12 mouse cellular contexts compared by ENCODE assay signal in genomic region chr3:108294398-108294797, GRCm38 (mm10). TPM values are rescaled to one million over a fixed set of nuclear protein-coding genes. Genes with fewer than 3 reads are reported as not detected.
DNase-seq lines count a peak whose midpoint lies in the region; ATAC-seq lines count a peak whose summit lies in the region.
"Had no signal": no experiment of that assay in that cellular context is flagged by ENCODE, and none has a peak within 500 bp of the region (broad histone marks: within the 10 kb centered on the region; RNA-seq: fewer than 3 reads in every experiment).

No protein-coding gene starts in this region.

- peaks cover 59% of the 10 kb centered on the region for H3K4me1 ChIP-seq in hindbrain, embryonic 12.5 days
- peaks cover 70% of the 10 kb centered on the region for H3K4me1 ChIP-seq in hindbrain, embryonic 13.5 days (replicated peaks)
- peaks cover 47% of the 10 kb centered on the region for H3K4me1 ChIP-seq in limb, embryonic 12.5 days (replicated peaks)
- H3K4me1 ChIP-seq in hindbrain, embryonic 16.5 days (ENCODE audit: control insufficient read depth, insufficient read depth, low read depth, low read length): peaks cover 34% of the 10 kb centered on the region

- 0 out of 2 replicates have a peak overlapping the region, but pooled peaks have one; percentile 24 for H3K9ac ChIP-seq in hindbrain, embryonic 12.5 days
- no peak overlapping the region for H3K9ac ChIP-seq in hindbrain, embryonic 13.5 days
- H3K9ac ChIP-seq in limb, embryonic 12.5 days (replicated peaks): no peak overlapping the region
- H3K9ac ChIP-seq in hindbrain, embryonic 16.5 days (ENCODE audit: low read depth, low read length): no peak overlapping the region

- 58% methylated on average over 2 of the region's 2 CpGs for WGBS in hindbrain, embryonic 12.5 days
- WGBS in hindbrain, embryonic 13.5 days: 57% methylated on average over 2 of the region's 2 CpGs
- 37% methylated on average over 2 of the region's 2 CpGs for WGBS in limb, embryonic 12.5 days
- 48% methylated on average over 2 of the region's 2 CpGs for WGBS in hindbrain, embryonic 16.5 days

- H3K4me3 ChIP-seq in hindbrain, embryonic 12.5 days: no peak overlapping the region
- no peak overlapping the region for H3K4me3 ChIP-seq in hindbrain, embryonic 13.5 days
- no peak overlapping the region for H3K4me3 ChIP-seq in limb, embryonic 12.5 days (replicated peaks)
- no peak overlapping the region for H3K4me3 ChIP-seq in hindbrain, embryonic 16.5 days (ENCODE audit: low read length)

- no peak overlapping the region for H3K4me2 ChIP-seq in hindbrain, embryonic 12.5 days (replicated peaks)
- no peak overlapping the region for H3K4me2 ChIP-seq in hindbrain, embryonic 13.5 days
- H3K4me2 ChIP-seq in limb, embryonic 12.5 days: peak overlapping the region; percentile 15; the same call in 1 of the 2 replicates
- no peak overlapping the region for H3K4me2 ChIP-seq in hindbrain, embryonic 16.5 days (ENCODE audit: low read length)

- DNase-seq in urinary bladder, postnatal 14 days (ENCODE audit: low spot score): peak; percentile 61
- no peak for DNase-seq in urinary bladder, postnatal 4 days (ENCODE audit: low spot score in 2 of 2)
- no peak for DNase-seq in embryo, embryonic 9.5 days (ENCODE audit: extremely low spot score)
- DNase-seq in frontal cortex, postnatal 25 days (ENCODE audit: low spot score in 2 of 2): no peak
- DNase-seq: adrenal gland, postnatal 14 days; cerebellum, postnatal 14 days; kidney, adult 9 months; thymus, postnatal 14 days had no signal

- H3K9me3 ChIP-seq in hindbrain, embryonic 12.5 days (replicated peaks): no peaks in the 10 kb centered on the region
- H3K9me3 ChIP-seq in hindbrain, embryonic 13.5 days: no peaks in the 10 kb centered on the region
- H3K9me3 ChIP-seq in limb, embryonic 12.5 days: no peaks in the 10 kb centered on the region
- H3K9me3 ChIP-seq in hindbrain, embryonic 16.5 days (ENCODE audit: control insufficient read depth, low read length): no peaks in the 10 kb centered on the region

- H3K27me3 ChIP-seq in hindbrain, embryonic 12.5 days: no peaks in the 10 kb centered on the region
- H3K27me3 ChIP-seq in hindbrain, embryonic 13.5 days: no peaks in the 10 kb centered on the region
- H3K27me3 ChIP-seq in limb, embryonic 12.5 days: no peaks in the 10 kb centered on the region
- H3K27me3 ChIP-seq in hindbrain, embryonic 16.5 days (replicated peaks; ENCODE audit: control insufficient read depth, insufficient read depth, low read length): no peaks in the 10 kb centered on the region

- no peak overlapping the region for H3K27ac ChIP-seq in hindbrain, embryonic 12.5 days
- no peak overlapping the region for H3K27ac ChIP-seq in hindbrain, embryonic 13.5 days
- H3K27ac ChIP-seq in limb, embryonic 12.5 days: peak overlapping the region; percentile 77; the same call in 1 of the 2 replicates
- no peak overlapping the region for H3K27ac ChIP-seq in hindbrain, embryonic 16.5 days (ENCODE audit: low read depth, low read length)

- ATAC-seq in hindbrain, embryonic 12.5 days (ENCODE audit: low FRiP score): no peak
- no peak for ATAC-seq in hindbrain, embryonic 13.5 days (ENCODE audit: low FRiP score)
- no peak for ATAC-seq in limb, embryonic 12.5 days (ENCODE audit: insufficient number of reproducible peaks, insufficient read depth, low FRiP score, low TSS enrichment, low read depth)
- ATAC-seq in hindbrain, embryonic 16.5 days: no peak

- no peaks in the 10 kb centered on the region for H3K36me3 ChIP-seq in hindbrain, embryonic 12.5 days
- H3K36me3 ChIP-seq in hindbrain, embryonic 13.5 days: no peaks in the 10 kb centered on the region
- H3K36me3 ChIP-seq in limb, embryonic 12.5 days: no peaks in the 10 kb centered on the region
- H3K36me3 ChIP-seq in hindbrain, embryonic 16.5 days (ENCODE audit: control insufficient read depth, insufficient read depth, low read length): no peaks in the 10 kb centered on the region

RNA-seq across cellular contexts. Expression of gene Sort1, which starts 10.5 kb away (rescaled TPM):
- polyA plus RNA-seq in hindbrain, embryonic 12.5 days (2016; fragmentation: Nextera tagmentation; extraction: Ambion mirVana): 35.0 TPM in 2 replicates
- 14.7 and 15.9 TPM in 2 replicates for polyA plus RNA-seq in hindbrain, embryonic 13.5 days (2015; fragmentation: Nextera tagmentation; extraction: Ambion mirVana)
- polyA plus RNA-seq in limb, embryonic 12.5 days (2016; fragmentation: Nextera tagmentation; extraction: Ambion mirVana): 14.7 and 16.2 TPM in 2 replicates
- polyA plus RNA-seq in hindbrain, embryonic 16.5 days (2015; fragmentation: Nextera tagmentation; extraction: Ambion mirVana): 9.4 and 11.6 TPM in 2 replicates

RNA-seq across cellular contexts. Expression of gene Psma5, which starts 37.7 kb away (rescaled TPM):
- 205 and 218 TPM in 2 replicates for polyA plus RNA-seq in hindbrain, embryonic 12.5 days (2016; fragmentation: Nextera tagmentation; extraction: Ambion mirVana)
- polyA plus RNA-seq in hindbrain, embryonic 13.5 days (2015; fragmentation: Nextera tagmentation; extraction: Ambion mirVana): 233 and 239 TPM in 2 replicates
- polyA plus RNA-seq in limb, embryonic 12.5 days (2016; fragmentation: Nextera tagmentation; extraction: Ambion mirVana): 297 and 302 TPM in 2 replicates
- polyA plus RNA-seq in hindbrain, embryonic 16.5 days (2015; fragmentation: Nextera tagmentation; extraction: Ambion mirVana): 235 and 246 TPM in 2 replicates
